Mouse (Mus musculus) lung, embryonic 15.5 days (tissue): ENCODE measurements around the gene Bnc2. TPM values are rescaled to one million over a fixed set of nuclear protein-coding genes. Genes with fewer than 3 reads are reported as not detected.

Source experiments
- ATAC-seq: fragments of 200-750 bp; cut with Nextera tagmentation; 2 replicates; pipeline ENCODE4 v1.8.0; 2017; ENCODE audit warnings: moderate number of reproducible peaks, borderline replicate concordance; ENCODE audit not compliant: low FRiP score, low TSS enrichment; ENCODE audit errors: extremely low read depth
- H3K27ac ChIP-seq: fragments of 300-500 bp; sonication (generic); 2 replicates; pipeline ENCODE4 v1.5.1; 2015; ENCODE audit warnings: moderate library complexity, mild to moderate bottlenecking, inconsistent platforms
- H3K27me3 ChIP-seq: fragments of 300-500 bp; sonication (generic); 2 replicates; pipeline ENCODE4 v1.6.1; 2015; ENCODE audit warnings: inconsistent platforms
- H3K36me3 ChIP-seq: fragments of 300-500 bp; sonication (generic); 2 replicates; pipeline ENCODE4 v1.6.1; 2015; ENCODE audit warnings: inconsistent platforms
- H3K4me1 ChIP-seq: fragments of 300-500 bp; sonication (generic); 2 replicates; pipeline ENCODE4 v1.6.1; 2015; ENCODE audit warnings: inconsistent platforms
- H3K4me2 ChIP-seq: fragments of 300-500 bp; sonication (generic); 2 replicates; pipeline ENCODE4 v1.6.1; 2015; ENCODE audit warnings: inconsistent platforms, mild to moderate bottlenecking, moderate library complexity
- H3K4me3 ChIP-seq: fragments of 300-500 bp; sonication (generic); 2 replicates; pipeline ENCODE4 v1.5.1; 2015; ENCODE audit warnings: mild to moderate bottlenecking, inconsistent platforms
- H3K9ac ChIP-seq: fragments of 300-500 bp; sonication (generic); 2 replicates; pipeline ENCODE4 v1.6.1; 2015; ENCODE audit warnings: inconsistent platforms
- H3K9me3 ChIP-seq: fragments of 300-500 bp; sonication (generic); 2 replicates; pipeline ENCODE4 v1.6.1; 2016; ENCODE audit warnings: inconsistent platforms
- WGBS: fragments of 180-500 bp; shearing (Covaris S2); methylation state at CpG from one replicate; pipeline ENCODE4 v1.1.7; 2015; 5-methylcytosine and 5-hydroxymethylcytosine counted together
- polyA plus RNA-seq: library from polyadenylated mRNA; unstranded; fragments of >200 nt; fragmentation: Nextera tagmentation; extraction: Ambion mirVana; gene quantifications from 2 replicates; pipeline ENCODE4 v1.2.1, GENCODE M21; 2015

The Bnc2 gene
- polyA plus RNA-seq, 1 experiment from 2014 or later, result 5.8 TPM

GRCm38 (mm10) chr4:84528886-84529789 lies 145.9 kb downstream of the Bnc2 start:
- Histone ChIP-seq H3K4me3 (no peak overlapping the region), H3K36me3 (no peaks in the 10 kb centered on the region), H3K27me3 (peaks cover 3% of the 10 kb centered on the region; the same call in 1 of the 2 replicates), H3K27ac (no peak overlapping the region), H3K4me1 (no peaks in the 10 kb centered on the region), H3K9ac (no peak overlapping the region), H3K4me2 (no peak overlapping the region), H3K9me3 (no peaks in the 10 kb centered on the region)
- ATAC-seq, result no peak
- WGBS, result 79% methylated on average over 11 of the region's 11 CpGs

GRCm38 (mm10) chr4:84528358-84528757 lies 146.7 kb downstream of the Bnc2 start:
- 74% methylated on average over 2 of the region's 2 CpGs for WGBS
- peaks cover 8% of the 10 kb centered on the region for H3K4me1 ChIP-seq
- H3K27me3 ChIP-seq, result peaks cover 3% of the 10 kb centered on the region; the same call in 1 of the 2 replicates
- no peak overlapping the region for H3K9ac ChIP-seq
- no peaks in the 10 kb centered on the region for H3K36me3 ChIP-seq
- no peak for ATAC-seq
- H3K4me2 ChIP-seq, result no peak overlapping the region
- no peaks in the 10 kb centered on the region for H3K9me3 ChIP-seq
- H3K4me3 ChIP-seq, result no peak overlapping the region
- H3K27ac ChIP-seq, result no peak overlapping the region

GRCm38 (mm10) chr4:84527066-84527933 lies 147.8 kb downstream of the Bnc2 start:
- 34% methylated on average over 15 of the region's 15 CpGs for WGBS
- Histone ChIP-seq H3K36me3 (no peaks in the 10 kb centered on the region), H3K4me2 (no peak overlapping the region), H3K9ac (no peak overlapping the region), H3K4me3 (no peak overlapping the region), H3K27ac (no peak overlapping the region), H3K27me3 (peaks cover 3% of the 10 kb centered on the region; the same call in 1 of the 2 replicates), H3K9me3 (no peaks in the 10 kb centered on the region), H3K4me1 (peaks cover 10% of the 10 kb centered on the region)
- no peak for ATAC-seq

GRCm38 (mm10) chr4:84523651-84524221 lies 151.3 kb downstream of the Bnc2 start:
- no peaks in the 10 kb centered on the region for H3K9me3 ChIP-seq
- H3K36me3 ChIP-seq, result no peaks in the 10 kb centered on the region
- H3K27me3 ChIP-seq, result peaks cover 3% of the 10 kb centered on the region; the same call in 1 of the 2 replicates
- peak overlapping the region; percentile 49; the same call in 1 of the 2 replicates for H3K27ac ChIP-seq
- H3K4me1 ChIP-seq, result peaks cover 10% of the 10 kb centered on the region
- no peak overlapping the region for H3K4me2 ChIP-seq
- 23% methylated on average over 4 of the region's 4 CpGs for WGBS
- ATAC-seq, result peak; percentile 77
- no peak overlapping the region for H3K9ac ChIP-seq
- H3K4me3 ChIP-seq, result no peak overlapping the region

GRCm38 (mm10) chr4:84523211-84523610 lies 151.9 kb downstream of the Bnc2 start:
- peaks cover 10% of the 10 kb centered on the region for H3K4me1 ChIP-seq
- H3K36me3 ChIP-seq, result no peaks in the 10 kb centered on the region
- H3K27me3 ChIP-seq, result peaks cover 3% of the 10 kb centered on the region; the same call in 1 of the 2 replicates
- WGBS, result 7% methylated on average over 5 of the region's 5 CpGs
- H3K4me2 ChIP-seq, result no peak overlapping the region; the same call in 1 of the 2 replicates
- peak overlapping the region; percentile 49; the same call in 1 of the 2 replicates for H3K27ac ChIP-seq
- peak; percentile 81 for ATAC-seq
- H3K9me3 ChIP-seq, result no peaks in the 10 kb centered on the region
- H3K9ac ChIP-seq, result no peak overlapping the region
- no peak overlapping the region for H3K4me3 ChIP-seq

- 88% methylated on average over 5 of the region's 5 CpGs for WGBS
- Histone ChIP-seq H3K4me3 (no peak overlapping the region), H3K4me2 (no peak overlapping the region), H3K9me3 (no peaks in the 10 kb centered on the region), H3K36me3 (no peaks in the 10 kb centered on the region), H3K27me3 (peaks cover 3% of the 10 kb centered on the region; the same call in 1 of the 2 replicates), H3K9ac (no peak overlapping the region), H3K4me1 (peaks cover 10% of the 10 kb centered on the region), H3K27ac (no peak overlapping the region)
- no peak for ATAC-seq
Measured at GRCm38 (mm10) chr4:84521562-84521961, 153.5 kb downstream of the Bnc2 start.

GRCm38 (mm10) chr4:84510466-84510865 lies 164.6 kb downstream of the Bnc2 start:
- 72% methylated on average over 1 of the region's 1 CpGs for WGBS
- H3K27ac ChIP-seq, result no peak overlapping the region
- no peaks in the 10 kb centered on the region for H3K4me1 ChIP-seq
- H3K36me3 ChIP-seq, result no peaks in the 10 kb centered on the region
- ATAC-seq, result no peak
- no peaks in the 10 kb centered on the region for H3K27me3 ChIP-seq
- H3K9me3 ChIP-seq, result no peaks in the 10 kb centered on the region
- no peak overlapping the region for H3K9ac ChIP-seq
- no peak overlapping the region for H3K4me2 ChIP-seq
- no peak overlapping the region for H3K4me3 ChIP-seq

- Histone ChIP-seq H3K4me2 (no peak overlapping the region), H3K9ac (no peak overlapping the region), H3K9me3 (no peaks in the 10 kb centered on the region), H3K36me3 (no peaks in the 10 kb centered on the region), H3K27me3 (no peaks in the 10 kb centered on the region), H3K4me3 (no peak overlapping the region), H3K4me1 (no peaks in the 10 kb centered on the region), H3K27ac (no peak overlapping the region)
- no peak for ATAC-seq
- 94% methylated on average over 3 of the region's 3 CpGs for WGBS
Measured at GRCm38 (mm10) chr4:84507551-84507950, 167.5 kb downstream of the Bnc2 start.

- ATAC-seq, result no peak
- no peaks in the 10 kb centered on the region for H3K27me3 ChIP-seq
- no peaks in the 10 kb centered on the region for H3K9me3 ChIP-seq
- no peak overlapping the region for H3K4me3 ChIP-seq
- 0 out of 2 replicates have a peak, but pooled peaks cover 3% of the 10 kb centered on the region for H3K4me1 ChIP-seq
- H3K27ac ChIP-seq, result no peak overlapping the region
- no peak overlapping the region for H3K4me2 ChIP-seq
- 52% methylated on average over 8 of the region's 8 CpGs for WGBS
- H3K36me3 ChIP-seq, result no peaks in the 10 kb centered on the region
- no peak overlapping the region for H3K9ac ChIP-seq
Measured at GRCm38 (mm10) chr4:84502581-84503269, 172.3 kb downstream of the Bnc2 start.

- no peak for ATAC-seq
- Histone ChIP-seq H3K27me3 (no peaks in the 10 kb centered on the region), H3K9me3 (no peaks in the 10 kb centered on the region), H3K36me3 (no peaks in the 10 kb centered on the region), H3K9ac (no peak overlapping the region), H3K4me3 (no peak overlapping the region), H3K4me2 (no peak overlapping the region), H3K4me1 (0 out of 2 replicates have a peak, but pooled peaks cover 3% of the 10 kb centered on the region), H3K27ac (no peak overlapping the region)
- WGBS, result 36% methylated on average over 4 of the region's 4 CpGs
Measured at GRCm38 (mm10) chr4:84500796-84501349, 174.2 kb downstream of the Bnc2 start.

- 57% methylated on average over 9 of the region's 9 CpGs for WGBS
- no peak overlapping the region for H3K4me3 ChIP-seq
Measured at GRCm38 (mm10) chr4:84500259-84500658, 174.8 kb downstream of the Bnc2 start.

More at GRCm38 (mm10) chr4:84500259-84500658, 174.8 kb downstream of the Bnc2 start:
- 0 out of 2 replicates have a peak, but pooled peaks cover 3% of the 10 kb centered on the region for H3K4me1 ChIP-seq
- H3K27me3 ChIP-seq, result no peaks in the 10 kb centered on the region
- ATAC-seq, result no peak
- H3K9ac ChIP-seq, result no peak overlapping the region
- H3K4me2 ChIP-seq, result no peak overlapping the region
- no peak overlapping the region for H3K27ac ChIP-seq
- no peaks in the 10 kb centered on the region for H3K9me3 ChIP-seq
- no peaks in the 10 kb centered on the region for H3K36me3 ChIP-seq
